Mouse (Mus musculus): ENCODE data around the gene Clcnka.

Gene Clcnka

GRCm38 (mm10) chr4:141372426-141372825, 26.1 kb downstream of the Clcnka start:
- DNase-seq (ENCODE audit: low spot score) = no peak

- no peak for DNase-seq (ENCODE audit: low spot score)
These were observed 30.3 kb downstream of the Clcnka start, which contains the start of gene Fam131c for GRCm38 (mm10) chr4:141367997-141368791. Gene Fam131c, plus strand, starts transcription at chr4:141368220.

GRCm38 (mm10) chr4:141365876-141366275, 32.6 kb downstream of the Clcnka start:
- no peak for DNase-seq (ENCODE audit: low spot score)

GRCm38 (mm10) chr4:141365126-141365525, 33.4 kb downstream of the Clcnka start:
- DNase-seq (ENCODE audit: low spot score) = no peak

GRCm38 (mm10) chr4:141362937-141363548, 35.5 kb downstream of the Clcnka start:
- peak; percentile 86 for DNase-seq (ENCODE audit: low spot score)

GRCm38 (mm10) chr4:141360846-141361245, 37.7 kb downstream of the Clcnka start:
- no peak for DNase-seq (ENCODE audit: low spot score)

- no peak for DNase-seq (ENCODE audit: low spot score)
These were observed 39.3 kb downstream of the Clcnka start for GRCm38 (mm10) chr4:141359222-141359621.

GRCm38 (mm10) chr4:141357811-141358210, 40.7 kb downstream of the Clcnka start:
- no peak for DNase-seq (ENCODE audit: low spot score)

- peak; percentile 23 for DNase-seq (ENCODE audit: low spot score)
These were observed 44.7 kb downstream of the Clcnka start for GRCm38 (mm10) chr4:141353868-141354267.

GRCm38 (mm10) chr4:141352986-141353385, 45.5 kb downstream of the Clcnka start:
- DNase-seq (ENCODE audit: low spot score) = no peak

- DNase-seq (ENCODE audit: low spot score) = no peak
These were observed 46.6 kb downstream of the Clcnka start for GRCm38 (mm10) chr4:141351972-141352371.

GRCm38 (mm10) chr4:141350015-141350414, 48.5 kb downstream of the Clcnka start:
- no peak for DNase-seq (ENCODE audit: low spot score)

GRCm38 (mm10) chr4:141348616-141349015, 49.9 kb downstream of the Clcnka start:
- DNase-seq (ENCODE audit: low spot score) = no peak

GRCm38 (mm10) chr4:141347365-141347797, 51.1 kb downstream of the Clcnka start:
- DNase-seq (ENCODE audit: low spot score) = no peak

GRCm38 (mm10) chr4:141345219-141345618, 53.3 kb downstream of the Clcnka start:
- DNase-seq (ENCODE audit: low spot score) = no peak

GRCm38 (mm10) chr4:141343515-141343914, 55.0 kb downstream of the Clcnka start:
- no peak for DNase-seq (ENCODE audit: low spot score)

GRCm38 (mm10) chr4:141341477-141341876, 57.0 kb downstream of the Clcnka start:
- no peak for DNase-seq (ENCODE audit: low spot score)

- no peak for DNase-seq (ENCODE audit: low spot score)
These were observed 59.7 kb downstream of the Clcnka start for GRCm38 (mm10) chr4:141338853-141339252.

- no peak for DNase-seq (ENCODE audit: low spot score)
These were observed 60.5 kb downstream of the Clcnka start for GRCm38 (mm10) chr4:141337986-141338385.

GRCm38 (mm10) chr4:141336196-141336595, 62.3 kb downstream of the Clcnka start:
- DNase-seq (ENCODE audit: low spot score) = no peak

- DNase-seq (ENCODE audit: low spot score) = no peak
These were observed 63.2 kb downstream of the Clcnka start for GRCm38 (mm10) chr4:141335263-141335796.

- no peak for DNase-seq (ENCODE audit: low spot score)
These were observed 63.8 kb downstream of the Clcnka start for GRCm38 (mm10) chr4:141334695-141335094.

Measured in urinary bladder, postnatal 25 days (tissue).